Mouse (Mus musculus): ENCODE data around the gene Pml.

- no peak for TF ChIP-seq CTCF (IDR thresholded peaks at IDR 0.05; ENCODE audit: low read depth, low read length)
- no peak for TF ChIP-seq POLR2A (IDR thresholded peaks at IDR 0.05; ENCODE audit: insufficient read depth, low read length)
Observed at GRCm38 (mm10) chr9:58232374-58232773, 17.2 kb downstream of the Pml start.

All from ES-Bruce4 (cell line).